In the genomic region with DNA sequence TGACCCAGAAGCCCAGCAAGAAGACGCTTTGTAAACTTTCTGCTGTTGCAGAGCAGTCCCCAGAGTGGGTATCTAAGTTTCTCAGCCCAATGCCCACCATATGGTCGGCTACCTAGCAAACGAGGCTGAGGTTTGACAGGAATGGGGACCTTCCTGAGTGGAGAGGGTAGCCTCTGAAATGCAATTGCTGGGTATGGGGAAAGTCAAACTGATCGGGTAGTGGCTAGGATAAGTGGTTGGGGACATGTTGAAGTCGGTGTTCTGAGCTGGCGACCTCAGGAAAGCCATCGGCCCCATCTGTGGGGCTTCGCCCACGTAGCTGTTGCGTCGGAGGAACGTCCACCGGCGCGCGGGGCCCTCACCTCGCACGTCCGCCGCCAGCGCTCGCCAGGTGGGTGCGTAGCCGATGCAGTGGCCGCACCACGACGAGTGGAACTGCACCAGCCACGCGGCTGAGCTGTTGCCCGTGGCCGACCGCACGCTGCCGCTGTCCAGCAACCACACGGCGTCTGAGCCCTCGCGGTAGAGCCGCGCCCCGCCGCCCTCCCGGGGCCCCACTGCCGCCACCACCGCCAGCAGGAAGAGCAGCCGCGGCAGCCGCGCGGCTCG, we compare ENCODE assay signal across 8 mouse cellular contexts. TPM values are rescaled to one million over a fixed set of nuclear protein-coding genes. Genes with fewer than 3 reads are reported as not detected.
DNase-seq lines count a peak whose midpoint lies in the region; ATAC-seq lines count a peak whose summit lies in the region.

No protein-coding gene starts in this region.

- H3K4me1 ChIP-seq in neural tube, embryonic 11.5 days (ENCODE audit: control insufficient read depth, insufficient read depth, low read length), result peaks cover 16% of the 10 kb centered on the region
- H3K4me1 ChIP-seq in hindbrain, embryonic 10.5 days (replicated peaks), result peaks cover 33% of the 10 kb centered on the region

- peak overlapping the region; percentile 88 for H3K4me2 ChIP-seq in neural tube, embryonic 11.5 days (ENCODE audit: low read depth)

- DNase-seq in adrenal gland, postnatal 4 days (ENCODE audit: low spot score in 2 of 2), result peak; percentile 9 to 16
- DNase-seq in adrenal gland, adult 2 months, result no peak
- no peak for DNase-seq in neural tube, embryonic 11.5 days (ENCODE audit: low spot score)
- no peak for DNase-seq in neural tube, embryonic 10.5 days (ENCODE audit: extremely low spot score, low spot score)
- no peak for DNase-seq in hindbrain, embryonic 10.5 days (ENCODE audit: low spot score)
- DNase-seq in cerebellum, adult 9-10 months, result no peak
- no peak for DNase-seq in right cerebral cortex, postnatal 4 days

- WGBS in neural tube, embryonic 11.5 days, result under 1% methylated on average over 45 of the region's 51 CpGs
- under 1% methylated on average over 51 of the region's 51 CpGs for WGBS in hindbrain, embryonic 10.5 days
- 5% methylated on average over 50 of the region's 51 CpGs for WGBS in macrophage (ENCODE audit: missing documents)

- peak overlapping the region; percentile 73; the same call in 1 of the 2 replicates for H3K27ac ChIP-seq in neural tube, embryonic 11.5 days (ENCODE audit: low read depth, low read length)
- H3K27ac ChIP-seq in hindbrain, embryonic 10.5 days, result peak overlapping the region; percentile 96
- no peak overlapping the region for H3K27ac ChIP-seq in macrophage

- no peaks in the 10 kb centered on the region for H3K9me3 ChIP-seq in neural tube, embryonic 11.5 days (ENCODE audit: control insufficient read depth, low read length)
- no peaks in the 10 kb centered on the region for H3K9me3 ChIP-seq in hindbrain, embryonic 10.5 days

- no peaks in the 10 kb centered on the region for H3K36me3 ChIP-seq in neural tube, embryonic 11.5 days (ENCODE audit: control insufficient read depth, insufficient read depth, low read length)
- peaks cover 9% of the 10 kb centered on the region; the same call in 1 of the 2 replicates for H3K36me3 ChIP-seq in hindbrain, embryonic 10.5 days
- no peaks in the 10 kb centered on the region for H3K36me3 ChIP-seq in macrophage (ENCODE audit: inconsistent target)

- peak overlapping the region; percentile 94 for H3K4me3 ChIP-seq in neural tube, embryonic 11.5 days (ENCODE audit: low read depth, low read length)
- peak overlapping the region; percentile 90 for H3K4me3 ChIP-seq in hindbrain, embryonic 10.5 days
- peak overlapping the region; percentile 32 for H3K4me3 ChIP-seq in macrophage (ENCODE audit: inconsistent target)

- peak overlapping the region; percentile 91 for H3K9ac ChIP-seq in neural tube, embryonic 11.5 days (ENCODE audit: low read length)

- ATAC-seq in neural tube, embryonic 11.5 days (ENCODE audit: insufficient read depth, low FRiP score, low TSS enrichment), result peak; percentile 48; the same call in 1 of the 2 replicates

- H3K27me3 ChIP-seq in neural tube, embryonic 11.5 days (ENCODE audit: control insufficient read depth, insufficient read depth, low read length), result no peaks in the 10 kb centered on the region
- H3K27me3 ChIP-seq in hindbrain, embryonic 10.5 days (ENCODE audit: insufficient read depth, poor library complexity, severe bottlenecking), result no peaks in the 10 kb centered on the region

- H3K79me2 ChIP-seq in macrophage (ENCODE audit: inconsistent target), result no peaks in the 10 kb centered on the region

RNA-seq across cellular contexts. Expression of a gene that starts 0.5 kb away (rescaled TPM):
- total RNA-seq in adrenal gland, postnatal 4 days (2021), result 10 to 100 TPM; 23.8 to 24.0 TPM
- total RNA-seq in adrenal gland, adult 2 months (2021), result 10 to 100 TPM; 16.6 to 22.5 TPM
- 24.3 and 25.4 TPM in 2 replicates for polyA plus RNA-seq in adrenal gland, adult 2 months (2012; rRNA removed)
- polyA plus RNA-seq in neural tube, embryonic 11.5 days (2014; fragmentation: Nextera tagmentation; extraction: Ambion mirVana), result 17.3 and 18.9 TPM in 2 replicates
- polyA plus RNA-seq in hindbrain, embryonic 10.5 days (2016; fragmentation: Nextera tagmentation; extraction: Ambion mirVana), result 19.1 and 20.4 TPM in 2 replicates
- total RNA-seq in macrophage (2018; cell fraction: chromatin; rRNA removed), result 1 to 10 TPM in 24 of 26 experiments, under 1 TPM in 2; 0.97 to 7.4 (median 3.5) TPM
- total RNA-seq in macrophage (2018; cell fraction: cytosol; rRNA removed), result 1 to 10 TPM; 4.1 to 8.2 (median 5.5) TPM
- 10 to 100 TPM in 2 of 26 experiments, 1 to 10 TPM in 24; 3.7 to 14.9 (median 6.7) TPM for total RNA-seq in macrophage (2018; cell fraction: nucleus; rRNA removed)
- polyA plus RNA-seq in macrophage (2018), result 3.6 to 10.0 TPM (median 4.6 TPM) in 3 replicates

RNA-seq across cellular contexts. Expression of a gene that starts 28.7 kb away (rescaled TPM):
- total RNA-seq in adrenal gland, postnatal 4 days (2021), result 1 to 10 TPM in 1 of 2 experiments, under 1 TPM in 1; 0.71 to 1.0 TPM
- total RNA-seq in adrenal gland, adult 2 months (2021), result 1 to 10 TPM in 1 of 2 experiments, not detected in 1; 2.6 TPM
- polyA plus RNA-seq in adrenal gland, adult 2 months (2012; rRNA removed), result 0.84 and 1.4 TPM in 2 replicates
- polyA plus RNA-seq in neural tube, embryonic 11.5 days (2014; fragmentation: Nextera tagmentation; extraction: Ambion mirVana), result 19.6 and 25.3 TPM in 2 replicates
- polyA plus RNA-seq in hindbrain, embryonic 10.5 days (2016; fragmentation: Nextera tagmentation; extraction: Ambion mirVana), result 4.4 and 6.3 TPM in 2 replicates
- not detected for total RNA-seq in macrophage (2018; cell fraction: chromatin; rRNA removed)
- not detected for total RNA-seq in macrophage (2018; cell fraction: cytosol; rRNA removed)
- total RNA-seq in macrophage (2018; cell fraction: nucleus; rRNA removed), result not detected
- not detected in 3 replicates for polyA plus RNA-seq in macrophage (2018)

RNA-seq across cellular contexts. Expression of a gene that starts 57.6 kb away (rescaled TPM):
- total RNA-seq in adrenal gland, postnatal 4 days (2021), result 1 to 10 TPM; 3.1 TPM
- 1 to 10 TPM in 1 of 2 experiments, under 1 TPM in 1; 0.58 to 1.0 TPM for total RNA-seq in adrenal gland, adult 2 months (2021)
- 0.51 and 0.83 TPM in 2 replicates for polyA plus RNA-seq in adrenal gland, adult 2 months (2012; rRNA removed)
- polyA plus RNA-seq in neural tube, embryonic 11.5 days (2014; fragmentation: Nextera tagmentation; extraction: Ambion mirVana), result not detected in 2 replicates
- polyA plus RNA-seq in hindbrain, embryonic 10.5 days (2016; fragmentation: Nextera tagmentation; extraction: Ambion mirVana), result 0.10 and 0.20 TPM in 2 replicates
- total RNA-seq in macrophage (2018; cell fraction: chromatin; rRNA removed), result not detected
- not detected for total RNA-seq in macrophage (2018; cell fraction: cytosol; rRNA removed)
- total RNA-seq in macrophage (2018; cell fraction: nucleus; rRNA removed), result not detected
- not detected in 3 replicates for polyA plus RNA-seq in macrophage (2018)

Comparison
In these comparisons a context has a peak if more than half of its experiments do, and no peak if none do; other contexts are left out.
1. DNase-seq: peak in adrenal gland, postnatal 4 days (2 of 2); none in adrenal gland, adult 2 months (single experiment), neural tube, embryonic 11.5 days (single experiment), neural tube, embryonic 10.5 days (single experiment), hindbrain, embryonic 10.5 days (single experiment), cerebellum, adult 9-10 months (single experiment) and right cerebral cortex, postnatal 4 days (single experiment).
2. H3K4me3 ChIP-seq: peak in every context shown above with its lines; median percentile 94 in neural tube, embryonic 11.5 days; 90 in hindbrain, embryonic 10.5 days; 32 in macrophage.